ENCODE assay signal across 8 mouse cellular contexts in genomic region chr1:75191622-75192402, GRCm38 (mm10). TPM values are rescaled to one million over a fixed set of nuclear protein-coding genes. Genes with fewer than 3 reads are reported as not detected.
DNase-seq lines count a peak whose midpoint lies in the region; ATAC-seq lines count a peak whose summit lies in the region.

Gene Ankzf1, plus strand, starts transcription at chr1:75192151.
Gene Atg9a, minus strand, starts transcription at chr1:75192196.

- H3K9me3 ChIP-seq in hindbrain, embryonic 12.5 days (replicated peaks), result no peaks in the 10 kb centered on the region

- no peaks in the 10 kb centered on the region for H3K27me3 ChIP-seq in hindbrain, embryonic 12.5 days

- H3K4me2 ChIP-seq in hindbrain, embryonic 12.5 days (replicated peaks), result peak within 1 kb of the TSS; percentile 89

- peak within 1 kb of the TSS; percentile 82 for H3K9ac ChIP-seq in hindbrain, embryonic 12.5 days

- peak within 1 kb of the TSS; percentile 75 for H3K4me3 ChIP-seq in hindbrain, embryonic 12.5 days

- peaks cover 30% of the 10 kb centered on the region for H3K36me3 ChIP-seq in hindbrain, embryonic 12.5 days

- WGBS in hindbrain, embryonic 12.5 days, result 1% methylated on average over 39 of the region's 56 CpGs

- peak within 1 kb of the TSS; percentile 95 for H3K27ac ChIP-seq in hindbrain, embryonic 12.5 days

- ATAC-seq in hindbrain, embryonic 12.5 days (ENCODE audit: low FRiP score), result peak; percentile 99

- H3K4me1 ChIP-seq in hindbrain, embryonic 12.5 days, result peaks cover 24% of the 10 kb centered on the region

- DNase-seq in NIH3T3 (ENCODE audit: low read depth), result peak; percentile 98
- DNase-seq in cerebellum, postnatal 10 days, result peak; percentile 93 to 96
- peak; percentile 95 to 98 for DNase-seq in frontal cortex, postnatal 10 days (ENCODE audit: low spot score in 2 of 2)
- DNase-seq in layer of hippocampus, postnatal 14 days (ENCODE audit: low spot score in 2 of 2), result peak; percentile 91 to 98
- DNase-seq in lung, postnatal 14 days, result peak; percentile 92
- DNase-seq in retina, adult 2 months (ENCODE audit: low read depth, low spot score), result peak; percentile 91
- DNase-seq in thymus, postnatal 36 days, result peak; percentile 90 to 96

RNA-seq across cellular contexts. Expression of gene Ankzf1, which starts in this region (rescaled TPM):
- 24.1 and 25.6 TPM in 2 replicates for polyA plus RNA-seq in hindbrain, embryonic 12.5 days (2016; fragmentation: Nextera tagmentation; extraction: Ambion mirVana)
- total RNA-seq in layer of hippocampus, postnatal 14 days (2021), result 10 to 100 TPM; 19.5 to 21.1 TPM

RNA-seq across cellular contexts. Expression of gene Atg9a, which starts in this region (rescaled TPM):
- 38.4 and 43.7 TPM in 2 replicates for polyA plus RNA-seq in hindbrain, embryonic 12.5 days (2016; fragmentation: Nextera tagmentation; extraction: Ambion mirVana)
- total RNA-seq in layer of hippocampus, postnatal 14 days (2021), result 100 to 1,000 TPM; 110 to 115 TPM

Comparison
In these comparisons a context has a peak if more than half of its experiments do, and no peak if none do; other contexts are left out.
1. Peak in every context shown above with its lines: DNase-seq, ATAC-seq, H3K4me3 ChIP-seq and H3K27ac ChIP-seq.